10 mouse cellular contexts compared by ENCODE assay signal in genomic region chr10:107442781-107443180, GRCm38 (mm10). TPM values are rescaled to one million over a fixed set of nuclear protein-coding genes. Genes with fewer than 3 reads are reported as not detected.
DNase-seq lines count a peak whose midpoint lies in the region; ATAC-seq and TF ChIP-seq lines count a peak whose summit lies in the region.
"Had no signal": no experiment of that assay in that cellular context is flagged by ENCODE, and none has a peak within 500 bp of the region (broad histone marks: within the 10 kb centered on the region; RNA-seq: fewer than 3 reads in every experiment).

No protein-coding gene starts in this region.

- peak; percentile 16 for DNase-seq in adrenal gland, postnatal 14 days
- no peak for DNase-seq in adrenal gland, postnatal 25 days
- peak; percentile 39 for DNase-seq in kidney, postnatal 10 days
- DNase-seq in kidney, adult 18-20 months: no peak
- DNase-seq in MEL (ENCODE audit: low read depth, low spot score): peak; percentile 26
- DNase-seq in lung, postnatal 10 days: peak; percentile 56
- no peak for DNase-seq in T-cell, adult 2 months (ENCODE audit: low spot score)

- TF ChIP-seq RAD21 in MEL (IDR thresholded peaks at IDR 0.05; ENCODE audit: low read depth, low read length): peak; percentile 69

- no peaks in the 10 kb centered on the region for H3K27me3 ChIP-seq in MEL (ENCODE audit: control insufficient read depth in 1 of 2, insufficient read depth in 2 of 2, low read length in 2 of 2)
- H3K27me3 ChIP-seq in forebrain, embryonic 16.5 days (replicated peaks; ENCODE audit: control insufficient read depth, insufficient read depth, low read length): no peaks in the 10 kb centered on the region
- H3K27me3 ChIP-seq: embryonic facial prominence, embryonic 15.5 days; limb, embryonic 13.5 days had no signal

- peak; percentile 11 to 65 (median 46); a peak in 5 of 6 replicates for TF ChIP-seq CTCF in MEL (IDR thresholded peaks at IDR 0.05 in 2 of 3, conservative IDR thresholded peaks at IDR 0.05 in 1 of 3; ENCODE audit: control insufficient read depth in 1 of 3, insufficient read depth in 1 of 3, low read depth in 2 of 3, low read length in 3 of 3, poor library complexity in 1 of 3, severe bottlenecking in 1 of 3)

- H3K36me3 ChIP-seq in MEL (ENCODE audit: control insufficient read depth in 1 of 2, insufficient read depth in 2 of 2, low read length in 2 of 2): no peaks in the 10 kb centered on the region
- no peaks in the 10 kb centered on the region for H3K36me3 ChIP-seq in forebrain, embryonic 16.5 days (ENCODE audit: control insufficient read depth, insufficient read depth)
- H3K36me3 ChIP-seq: embryonic facial prominence, embryonic 15.5 days; limb, embryonic 13.5 days had no signal

- no peak overlapping the region for H3K4me3 ChIP-seq in MEL (ENCODE audit: control insufficient read depth in 1 of 2, insufficient read depth in 1 of 2, low read depth in 2 of 2, low read length in 2 of 2)
- no peak overlapping the region for H3K4me3 ChIP-seq in forebrain, embryonic 16.5 days (replicated peaks; ENCODE audit: low read length)
- H3K4me3 ChIP-seq: embryonic facial prominence, embryonic 15.5 days; limb, embryonic 13.5 days had no signal

- no peak overlapping the region for H3K27ac ChIP-seq in MEL (ENCODE audit: control insufficient read depth, low read depth, low read length)
- no peak overlapping the region for H3K27ac ChIP-seq in forebrain, embryonic 16.5 days (ENCODE audit: low read length)
- H3K27ac ChIP-seq: embryonic facial prominence, embryonic 15.5 days; limb, embryonic 13.5 days had no signal

- TF ChIP-seq POLR2A in MEL (IDR thresholded peaks at IDR 0.05; ENCODE audit: control insufficient read depth in 1 of 2, insufficient read depth in 1 of 2, low read depth in 1 of 2, low read length in 2 of 2, poor library complexity in 1 of 2): no peak

- no peaks in the 10 kb centered on the region for H3K79me2 ChIP-seq in MEL (ENCODE audit: control insufficient read depth, insufficient read depth, low read length, poor library complexity)

- TF ChIP-seq EP300 in MEL (IDR thresholded peaks at IDR 0.05; ENCODE audit: low read depth in 1 of 2, low read length in 2 of 2): no peak

- 10% methylated on average over 4 of the region's 4 CpGs for WGBS in forebrain, embryonic 16.5 days

- H3K9ac ChIP-seq in MEL (ENCODE audit: control insufficient read depth, low read depth, low read length, poor library complexity, severe bottlenecking): no peak overlapping the region
- no peak overlapping the region for H3K9ac ChIP-seq in forebrain, embryonic 16.5 days (replicated peaks; ENCODE audit: low read depth, low read length)
- H3K9ac ChIP-seq: embryonic facial prominence, embryonic 15.5 days; limb, embryonic 13.5 days had no signal

- no peak overlapping the region for H3K4me2 ChIP-seq in forebrain, embryonic 16.5 days (ENCODE audit: low read length)
- H3K4me2 ChIP-seq: embryonic facial prominence, embryonic 15.5 days; limb, embryonic 13.5 days had no signal

- peak; percentile 36; the same call in 1 of the 2 replicates for ATAC-seq in forebrain, embryonic 16.5 days

- H3K9me3 ChIP-seq in MEL (replicated peaks; ENCODE audit: insufficient read depth, low read length): no peaks in the 10 kb centered on the region
- H3K9me3 ChIP-seq in forebrain, embryonic 16.5 days (ENCODE audit: control insufficient read depth, low read length): no peaks in the 10 kb centered on the region
- H3K9me3 ChIP-seq: embryonic facial prominence, embryonic 15.5 days; limb, embryonic 13.5 days had no signal

- no peaks in the 10 kb centered on the region for H3K4me1 ChIP-seq in MEL (ENCODE audit: control insufficient read depth in 1 of 2, insufficient read depth in 2 of 2, low read length in 2 of 2)
- no peaks in the 10 kb centered on the region for H3K4me1 ChIP-seq in forebrain, embryonic 16.5 days (replicated peaks; ENCODE audit: control insufficient read depth, insufficient read depth, low read length)
- H3K4me1 ChIP-seq: embryonic facial prominence, embryonic 15.5 days; limb, embryonic 13.5 days had no signal

TF ChIP-seq in MEL, 35 proteins besides CTCF, POLR2A, EP300 and RAD21:
- no peak for TF ChIP-seq SIN3A (IDR thresholded peaks at IDR 0.05; ENCODE audit: low read length)
- no peak for TF ChIP-seq KAT2A (conservative IDR thresholded peaks at IDR 0.05; ENCODE audit: low read depth, low read length)
- TF ChIP-seq TAL1 (IDR thresholded peaks at IDR 0.05; ENCODE audit: low read length): no peak
- no peak for TF ChIP-seq MAFK (IDR thresholded peaks at IDR 0.05; ENCODE audit: borderline replicate concordance, low read depth, low read length)
- no peak for TF ChIP-seq POLR2AphosphoS2 (IDR thresholded peaks at IDR 0.05; ENCODE audit: low read length)
- no peak for TF ChIP-seq E2F4 (IDR thresholded peaks at IDR 0.05; ENCODE audit: borderline replicate concordance, low read depth, low read length)
- TF ChIP-seq RCOR1 (IDR thresholded peaks at IDR 0.05; ENCODE audit: low read depth, low read length): no peak
- TF ChIP-seq ZC3H11A (IDR thresholded peaks at IDR 0.05; ENCODE audit: low read depth, low read length): peak; percentile 51
- TF ChIP-seq ZMIZ1 (IDR thresholded peaks at IDR 0.05; ENCODE audit: low read depth, low read length): no peak
- peak; percentile 78 for TF ChIP-seq SMC3 (IDR thresholded peaks at IDR 0.05; ENCODE audit: low read depth, low read length)
TF ChIP-seq in MEL: peak in this region for 2.

RNA-seq across cellular contexts. Expression of gene Myf5, which starts 43.2 kb away (rescaled TPM):
- not detected in 2 replicates for total RNA-seq in adrenal gland, postnatal 14 days (2021)
- not detected in 2 replicates for total RNA-seq in adrenal gland, postnatal 25 days (2021)
- not detected in 2 replicates for total RNA-seq in MEL (2012; rRNA removed)
- not detected for polyA plus RNA-seq in MEL (2012; ENCODE audit: insufficient read depth in 1 of 2, insufficient read length in 2 of 2, low read depth in 1 of 2, low replicate concordance in 2 of 2, missing spikeins in 1 of 2)
- polyA plus RNA-seq in forebrain, embryonic 16.5 days (2015; fragmentation: Nextera tagmentation; extraction: Ambion mirVana): not detected in 2 replicates

RNA-seq across cellular contexts. Expression of gene Myf6, which starts 51.8 kb away (rescaled TPM):
- not detected in 2 replicates for total RNA-seq in adrenal gland, postnatal 14 days (2021)
- total RNA-seq in adrenal gland, postnatal 25 days (2021): not detected in 2 replicates
- not detected in 2 replicates for total RNA-seq in MEL (2012; rRNA removed)
- not detected for polyA plus RNA-seq in MEL (2012; ENCODE audit: insufficient read depth in 1 of 2, insufficient read length in 2 of 2, low read depth in 1 of 2, low replicate concordance in 2 of 2, missing spikeins in 1 of 2)
- not detected in 2 replicates for polyA plus RNA-seq in forebrain, embryonic 16.5 days (2015; fragmentation: Nextera tagmentation; extraction: Ambion mirVana)

Comparison
In these comparisons a context has a peak if more than half of its experiments do, and no peak if none do; other contexts are left out.
1. DNase-seq: peak in adrenal gland, postnatal 14 days (single experiment), kidney, postnatal 10 days (single experiment), MEL (single experiment) and lung, postnatal 10 days (single experiment); none in adrenal gland, postnatal 25 days (single experiment), kidney, adult 18-20 months (single experiment) and T-cell, adult 2 months (single experiment).